Mouse (Mus musculus) bone marrow, adult 2 months (tissue): Measurements from ENCODE around the gene Cobl. TPM values are rescaled to one million over a fixed set of nuclear protein-coding genes. Genes with fewer than 3 reads are reported as not detected.

Source experiments
- H3K27ac ChIP-seq: fragments of 200-500 bp; 2 replicates; pipeline ENCODE4 v1.5.1; 2012; ENCODE audit warnings: low read depth, mild to moderate bottlenecking, control low read depth, inconsistent platforms, low read length; ENCODE audit not compliant: control insufficient read depth, poor library complexity, insufficient read depth
- H3K4me1 ChIP-seq: fragments of 200-500 bp; 2 replicates; pipeline ENCODE4 v1.6.1; 2011; ENCODE audit warnings: low read length; ENCODE audit not compliant: control insufficient read depth, insufficient read depth
- H3K4me3 ChIP-seq: fragments of 200-500 bp; replicated peaks from 2 replicates; pipeline ENCODE3; 2011; ENCODE audit warnings: mild to moderate bottlenecking, low read depth, low read length, control low read depth; ENCODE audit not compliant: control insufficient read depth
- CTCF ChIP-seq: fragments of 200-500 bp; IDR thresholded peaks from 2 replicates; pipeline ENCODE4 v1.5.1; 2011; ENCODE audit warnings: low read length, control low read depth; ENCODE audit not compliant: control insufficient read depth, insufficient read depth
- POLR2A ChIP-seq: fragments of 200-500 bp; IDR thresholded peaks from 2 replicates; pipeline ENCODE4 v1.6.1; 2011; ENCODE audit warnings: low read depth, mild to moderate bottlenecking, control low read depth, low read length, borderline replicate concordance; ENCODE audit not compliant: control insufficient read depth
- WGBS: fragments of 180-500 bp; shearing (Covaris S2); methylation state at CpG from one replicate; pipeline ENCODE4 v1.1.7; 2018; 5-methylcytosine and 5-hydroxymethylcytosine counted together
- polyA plus RNA-seq: library from polyadenylated mRNA; stranded (reverse); fragments of >200 nt; gene quantifications from 2 replicates; pipeline ENCODE4 v1.2.4, GENCODE M21; 2011; ENCODE audit warnings: low replicate concordance; ENCODE audit not compliant: missing spikeins, insufficient read depth, insufficient read length

Cobl gene
- polyA plus RNA-seq, 1 experiment = 4.2 TPM

- Histone ChIP-seq H3K27ac (no peak overlapping the region), H3K4me3 (no peak overlapping the region), H3K4me1 (no peaks in the 10 kb centered on the region)
- 73% methylated on average over 3 of the region's 3 CpGs for WGBS
- TF ChIP-seq CTCF = no peak
- no peak for TF ChIP-seq POLR2A
These were observed 28.9 kb downstream of the Cobl start for GRCm38 (mm10) chr11:12435905-12436304.

DNA sequence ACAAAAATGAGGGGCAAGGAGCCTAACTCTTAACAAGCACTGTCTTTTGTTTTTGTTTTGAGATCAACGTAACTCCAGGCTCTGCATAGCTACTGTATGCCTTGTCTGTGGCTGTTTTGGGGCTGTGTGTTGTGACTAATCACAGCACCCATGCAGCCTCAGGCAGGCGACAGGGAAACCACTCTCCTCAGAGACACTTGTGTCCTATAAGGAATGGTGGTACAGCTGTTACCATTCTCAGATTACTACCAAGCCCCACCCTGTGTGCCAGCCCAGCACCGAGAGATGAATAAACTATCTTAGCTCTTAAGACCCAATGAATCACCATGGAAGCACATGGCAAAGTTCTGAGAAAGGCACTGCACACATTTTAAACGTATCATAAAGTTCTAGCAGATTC, 29.7 kb downstream of the Cobl start:
- TF ChIP-seq CTCF = no peak
- TF ChIP-seq POLR2A = no peak
- H3K4me1 ChIP-seq = no peaks in the 10 kb centered on the region
- WGBS = 71% methylated on average over 4 of the region's 4 CpGs
- no peak overlapping the region for H3K27ac ChIP-seq
- no peak overlapping the region for H3K4me3 ChIP-seq

DNA sequence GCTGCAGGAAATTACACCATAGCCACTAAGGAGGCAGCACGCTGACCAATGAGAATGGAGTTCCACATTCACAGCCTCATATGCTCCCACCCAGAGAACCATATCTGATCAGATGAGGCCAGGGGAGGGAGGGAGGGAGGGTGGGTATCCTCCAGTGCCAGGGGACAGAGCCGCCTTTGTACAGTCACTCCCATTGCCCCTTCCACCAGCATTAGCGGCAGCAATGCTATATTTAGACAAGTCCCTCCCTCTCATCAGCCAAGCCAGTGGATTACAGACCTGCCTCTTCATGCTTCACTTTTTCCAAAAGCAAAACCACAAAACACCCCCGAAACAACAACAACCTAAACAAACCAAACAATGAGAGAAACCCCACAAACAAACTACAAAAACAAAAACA, 30.2 kb downstream of the Cobl start:
- no peak for TF ChIP-seq CTCF
- TF ChIP-seq POLR2A = no peak
- Histone ChIP-seq H3K4me3 (no peak overlapping the region), H3K4me1 (no peaks in the 10 kb centered on the region), H3K27ac (no peak overlapping the region)
- WGBS = 45% methylated on average over 4 of the region's 4 CpGs

GRCm38 (mm10) chr11:12431911-12432310, 32.8 kb downstream of the Cobl start:
- Histone ChIP-seq H3K4me3 (no peak overlapping the region), H3K27ac (no peak overlapping the region), H3K4me1 (no peaks in the 10 kb centered on the region)
- WGBS = 78% methylated on average over 2 of the region's 2 CpGs
- TF ChIP-seq POLR2A (no peak), CTCF (no peak)

GRCm38 (mm10) chr11:12430231-12431041, 34.3 kb downstream of the Cobl start:
- WGBS = 37% methylated on average over 4 of the region's 4 CpGs
- no peak for TF ChIP-seq POLR2A
- TF ChIP-seq CTCF = no peak
- no peak overlapping the region for H3K4me3 ChIP-seq

GRCm38 (mm10) chr11:12426746-12427145, 38.0 kb downstream of the Cobl start:
- WGBS = 82% methylated on average over 5 of the region's 5 CpGs
- no peak overlapping the region for H3K4me3 ChIP-seq
- H3K4me1 ChIP-seq = no peaks in the 10 kb centered on the region
- H3K27ac ChIP-seq = no peak overlapping the region
- TF ChIP-seq CTCF (no peak), POLR2A (no peak)

More at GRCm38 (mm10) chr11:12430231-12431041, 34.3 kb downstream of the Cobl start:
- Histone ChIP-seq H3K27ac (no peak overlapping the region), H3K4me1 (no peaks in the 10 kb centered on the region)

DNA sequence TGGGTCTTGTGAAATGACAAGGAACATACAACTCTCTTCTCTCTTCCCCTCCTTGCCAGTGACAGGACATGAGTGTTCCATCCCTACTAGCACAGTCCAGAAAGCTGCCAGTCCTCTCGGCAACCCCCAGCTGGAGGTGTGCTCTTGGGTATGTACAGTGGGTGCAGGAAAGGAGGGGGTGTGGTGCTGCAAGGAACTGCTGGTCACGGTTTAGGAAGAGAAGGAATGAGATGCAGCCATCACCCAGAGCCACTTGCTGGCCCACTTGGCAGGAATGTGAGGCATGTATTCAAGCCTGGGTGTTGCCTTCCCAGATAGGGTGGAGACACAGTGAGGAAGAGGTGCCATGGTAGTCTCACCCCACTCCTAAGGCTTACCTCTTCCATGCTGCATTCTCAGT, 40.6 kb downstream of the Cobl start:
- WGBS = 65% methylated on average over 2 of the region's 2 CpGs
- TF ChIP-seq POLR2A = no peak
- TF ChIP-seq CTCF = no peak
- Histone ChIP-seq H3K4me1 (no peaks in the 10 kb centered on the region), H3K4me3 (no peak overlapping the region), H3K27ac (no peak overlapping the region)

DNA sequence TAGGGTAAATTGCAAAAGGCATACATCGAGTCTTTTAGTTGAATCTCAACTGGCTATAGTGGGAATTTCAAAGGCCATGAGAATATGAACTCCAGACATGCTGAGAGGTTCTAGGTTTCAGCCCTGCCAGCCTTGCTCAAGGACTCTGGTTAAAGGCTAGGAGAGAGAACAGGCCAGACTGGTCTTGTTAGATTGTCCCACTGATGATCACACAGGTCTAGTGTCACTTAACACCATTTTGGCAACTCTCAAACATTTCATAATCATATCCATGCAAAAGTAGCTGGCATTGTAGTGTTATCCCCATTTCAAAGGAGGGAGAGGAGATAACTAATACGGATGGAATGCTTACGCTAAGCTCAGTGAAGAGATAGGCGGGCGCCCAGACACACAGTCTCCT, 43.6 kb downstream of the Cobl start:
- no peak overlapping the region for H3K4me3 ChIP-seq
- WGBS = 83% methylated on average over 5 of the region's 5 CpGs
- TF ChIP-seq CTCF (no peak), POLR2A (no peak)
- no peaks in the 10 kb centered on the region for H3K4me1 ChIP-seq
- no peak overlapping the region for H3K27ac ChIP-seq

- Histone ChIP-seq H3K4me1 (no peaks in the 10 kb centered on the region), H3K4me3 (no peak overlapping the region), H3K27ac (no peak overlapping the region)
- no peak for TF ChIP-seq POLR2A
- 80% methylated on average over 3 of the region's 3 CpGs for WGBS
These were observed 44.6 kb downstream of the Cobl start for GRCm38 (mm10) chr11:12420146-12420545.
